Mouse (Mus musculus): ENCODE measurements around the gene Atp6ap1l.

GRCm38 (mm10) chr13:90924072-90924471 is 18.9 kb upstream of the Atp6ap1l start:
- TF ChIP-seq EP300 (IDR thresholded peaks at IDR 0.05) (no peak), CTCF (IDR thresholded peaks at IDR 0.05) (no peak)

Measured in lung, postnatal 0 days (tissue).